Mouse (Mus musculus): ENCODE data around the gene Zfp109. TPM values are rescaled to one million over a fixed set of nuclear protein-coding genes. Genes with fewer than 3 reads are reported as not detected.

The Zfp109 gene
- polyA plus RNA-seq, 1 experiment from 2014 or later, result 3.0 TPM

GRCm38 (mm10) chr7:24268176-24269155 is 31.1 kb upstream of the Zfp109 start:
- no peak overlapping the region for H3K9ac ChIP-seq
- 71% methylated on average over 24 of the region's 24 CpGs for WGBS
- no peak overlapping the region for H3K27ac ChIP-seq (replicated peaks)
- no peaks in the 10 kb centered on the region for H3K27me3 ChIP-seq (replicated peaks)
- H3K9me3 ChIP-seq, result no peaks in the 10 kb centered on the region
- no peak overlapping the region for H3K4me3 ChIP-seq
- peaks cover 8% of the 10 kb centered on the region for H3K4me1 ChIP-seq
- no peak overlapping the region for H3K4me2 ChIP-seq
- H3K36me3 ChIP-seq, result peaks cover 8% of the 10 kb centered on the region
- ATAC-seq (ENCODE audit: extremely low read depth, insufficient number of reproducible peaks, low FRiP score, low TSS enrichment), result no peak

- 77% methylated on average over 4 of the region's 4 CpGs for WGBS
- Histone ChIP-seq H3K4me2 (no peak overlapping the region), H3K4me1 (peaks cover 7% of the 10 kb centered on the region), H3K27ac (replicated peaks) (no peak overlapping the region), H3K36me3 (peaks cover 34% of the 10 kb centered on the region), H3K27me3 (replicated peaks) (no peaks in the 10 kb centered on the region), H3K9me3 (no peaks in the 10 kb centered on the region), H3K9ac (no peak overlapping the region), H3K4me3 (no peak overlapping the region)
- no peak for ATAC-seq (ENCODE audit: extremely low read depth, insufficient number of reproducible peaks, low FRiP score, low TSS enrichment)
These were observed 22.6 kb upstream of the Zfp109 start for GRCm38 (mm10) chr7:24260000-24260312.

GRCm38 (mm10) chr7:24259306-24259999 is 22.1 kb upstream of the Zfp109 start:
- WGBS, result 79% methylated on average over 13 of the region's 13 CpGs
- H3K9me3 ChIP-seq, result no peaks in the 10 kb centered on the region

GRCm38 (mm10) chr7:24254633-24255474 is 17.5 kb upstream of the Zfp109 start, which contains the start of gene Zfp108:
Zfp108 (plus strand) TSS chr7:24254794.
- peak within 1 kb of the TSS; percentile 86 for H3K9ac ChIP-seq
- peaks cover 11% of the 10 kb centered on the region for H3K36me3 ChIP-seq
- H3K4me3 ChIP-seq, result peak within 1 kb of the TSS; percentile 68
- H3K4me2 ChIP-seq, result peak within 1 kb of the TSS; percentile 79
- H3K9me3 ChIP-seq, result no peaks in the 10 kb centered on the region
- peak; percentile 76; the same call in 1 of the 2 replicates for ATAC-seq (ENCODE audit: extremely low read depth, insufficient number of reproducible peaks, low FRiP score, low TSS enrichment)
- peaks cover 9% of the 10 kb centered on the region for H3K4me1 ChIP-seq
- WGBS, result 19% methylated on average over 21 of the region's 21 CpGs
- H3K27ac ChIP-seq (replicated peaks), result peak within 1 kb of the TSS; percentile 29; the same call in 1 of the 2 replicates
- no peaks in the 10 kb centered on the region; the same call in 1 of the 2 replicates for H3K27me3 ChIP-seq (replicated peaks)

More at GRCm38 (mm10) chr7:24259306-24259999, 22.1 kb upstream of the Zfp109 start:
- H3K9ac ChIP-seq, result no peak overlapping the region
- peaks cover 34% of the 10 kb centered on the region for H3K36me3 ChIP-seq
- H3K27me3 ChIP-seq (replicated peaks), result no peaks in the 10 kb centered on the region
- H3K4me2 ChIP-seq, result no peak overlapping the region
- H3K4me3 ChIP-seq, result no peak overlapping the region
- ATAC-seq (ENCODE audit: extremely low read depth, insufficient number of reproducible peaks, low FRiP score, low TSS enrichment), result no peak
- H3K4me1 ChIP-seq, result peaks cover 9% of the 10 kb centered on the region
- H3K27ac ChIP-seq (replicated peaks), result no peak overlapping the region

GRCm38 (mm10) chr7:24253779-24254615 is 16.6 kb upstream of the Zfp109 start:
- peak overlapping the region; percentile 68 for H3K4me3 ChIP-seq
- ATAC-seq (ENCODE audit: extremely low read depth, insufficient number of reproducible peaks, low FRiP score, low TSS enrichment), result peak; percentile 37; the same call in 1 of the 2 replicates
- H3K4me1 ChIP-seq, result peaks cover 9% of the 10 kb centered on the region
- no peaks in the 10 kb centered on the region; the same call in 1 of the 2 replicates for H3K27me3 ChIP-seq (replicated peaks)
- H3K9me3 ChIP-seq, result no peaks in the 10 kb centered on the region
- H3K36me3 ChIP-seq, result peaks cover 6% of the 10 kb centered on the region; the same call in 1 of the 2 replicates
- no peak overlapping the region for H3K27ac ChIP-seq (replicated peaks)
- peak overlapping the region; percentile 55; the same call in 1 of the 2 replicates for H3K9ac ChIP-seq
- 59% methylated on average over 9 of the region's 9 CpGs for WGBS
- H3K4me2 ChIP-seq, result peak overlapping the region; percentile 79

- H3K4me3 ChIP-seq, result no peak within 1 kb of the TSS
- peaks cover under 1% of the 10 kb centered on the region; the same call in 1 of the 2 replicates for H3K36me3 ChIP-seq
- H3K27me3 ChIP-seq (replicated peaks), result no peaks in the 10 kb centered on the region
- H3K27ac ChIP-seq (replicated peaks), result no peak within 1 kb of the TSS
- 74% methylated on average over 5 of the region's 5 CpGs for WGBS
- ATAC-seq (ENCODE audit: extremely low read depth, insufficient number of reproducible peaks, low FRiP score, low TSS enrichment), result no peak
- peaks cover 10% of the 10 kb centered on the region for H3K4me1 ChIP-seq
- H3K4me2 ChIP-seq, result no peak within 1 kb of the TSS
- no peak within 1 kb of the TSS for H3K9ac ChIP-seq
- H3K9me3 ChIP-seq, result peaks cover 1% of the 10 kb centered on the region; the same call in 1 of the 2 replicates
These were observed 26.0 kb downstream of the Zfp109 start, which contains the start of gene Zfp111 for GRCm38 (mm10) chr7:24211343-24211742. Zfp111 (minus strand) TSS chr7:24211443.

GRCm38 (mm10) chr7:24210296-24210695 is 27.1 kb downstream of the Zfp109 start:
- 71% methylated on average over 2 of the region's 2 CpGs for WGBS
- Histone ChIP-seq H3K4me3 (no peak overlapping the region), H3K4me1 (peaks cover 10% of the 10 kb centered on the region), H3K36me3 (peaks cover 11% of the 10 kb centered on the region), H3K9ac (no peak overlapping the region), H3K4me2 (no peak overlapping the region), H3K27ac (replicated peaks) (no peak overlapping the region), H3K9me3 (no peaks in the 10 kb centered on the region), H3K27me3 (replicated peaks) (no peaks in the 10 kb centered on the region)
- ATAC-seq (ENCODE audit: extremely low read depth, insufficient number of reproducible peaks, low FRiP score, low TSS enrichment), result no peak

GRCm38 (mm10) chr7:24208282-24208886 is 29.0 kb downstream of the Zfp109 start:
- Histone ChIP-seq H3K4me3 (peak overlapping the region; percentile 76), H3K27me3 (replicated peaks) (no peaks in the 10 kb centered on the region), H3K36me3 (peaks cover 30% of the 10 kb centered on the region), H3K4me2 (peak overlapping the region; percentile 83), H3K9ac (peak overlapping the region; percentile 94; the same call in 1 of the 2 replicates), H3K4me1 (peaks cover 10% of the 10 kb centered on the region), H3K9me3 (no peaks in the 10 kb centered on the region), H3K27ac (replicated peaks) (no peak overlapping the region)
- ATAC-seq (ENCODE audit: extremely low read depth, insufficient number of reproducible peaks, low FRiP score, low TSS enrichment), result no peak
- 56% methylated on average over 7 of the region's 7 CpGs for WGBS

- Histone ChIP-seq H3K9ac (peak overlapping the region; percentile 94), H3K4me3 (peak overlapping the region; percentile 76), H3K36me3 (peaks cover 37% of the 10 kb centered on the region), H3K4me2 (peak overlapping the region; percentile 83), H3K27ac (replicated peaks) (peak overlapping the region; percentile 82), H3K9me3 (no peaks in the 10 kb centered on the region), H3K4me1 (peaks cover 10% of the 10 kb centered on the region), H3K27me3 (replicated peaks) (no peaks in the 10 kb centered on the region)
- peak; percentile 46 for ATAC-seq (ENCODE audit: extremely low read depth, insufficient number of reproducible peaks, low FRiP score, low TSS enrichment)
- WGBS, result 17% methylated on average over 24 of the region's 24 CpGs
These were observed 29.7 kb downstream of the Zfp109 start for GRCm38 (mm10) chr7:24207488-24208261.
